Mouse (Mus musculus): ENCODE results near the gene Spryd3.

- TF ChIP-seq CTCF (IDR thresholded peaks at IDR 0.05; ENCODE audit: insufficient read depth, low read length): no peak
- TF ChIP-seq POLR2A (IDR thresholded peaks at IDR 0.05; ENCODE audit: borderline replicate concordance, extremely low read depth, low read depth, low read length): peak; percentile 86; the same call in 1 of the 2 replicates
Measured at GRCm38 (mm10) chr15:102144274-102144711, 8.3 kb upstream of the Spryd3 start, which contains the start of gene Igfbp6.
